Mouse (Mus musculus) stomach, embryonic 14.5 days (tissue): ENCODE measurements around the gene Tgif1. TPM values are rescaled to one million over a fixed set of nuclear protein-coding genes. Genes with fewer than 3 reads are reported as not detected.

Source experiments
- ATAC-seq: fragments of 200-750 bp; cut with Nextera tagmentation; 2 replicates; pipeline ENCODE4 v1.8.0; 2017; ENCODE audit warnings: low read depth, moderate TSS enrichment; ENCODE audit not compliant: insufficient number of reproducible peaks, insufficient read depth, low FRiP score
- H3K27ac ChIP-seq: fragments of 300-500 bp; sonication (generic); 2 replicates; pipeline ENCODE4 v1.5.1; 2014; ENCODE audit warnings: mild to moderate bottlenecking, low read length, moderate library complexity, mixed read lengths
- H3K27me3 ChIP-seq: fragments of 300-500 bp; sonication (generic); 2 replicates; pipeline ENCODE4 v1.6.1; 2014; ENCODE audit warnings: low read length, control low read depth, mixed read lengths; ENCODE audit not compliant: control insufficient read depth, insufficient read depth
- H3K36me3 ChIP-seq: fragments of 300-500 bp; sonication (generic); 2 replicates; pipeline ENCODE4 v1.6.1; 2014; ENCODE audit warnings: mild to moderate bottlenecking, control low read depth, low read length, moderate library complexity, mixed read lengths; ENCODE audit not compliant: control insufficient read depth, insufficient read depth
- H3K4me1 ChIP-seq: fragments of 300-500 bp; sonication (generic); 2 replicates; pipeline ENCODE4 v1.6.1; 2014; ENCODE audit warnings: low read length, control low read depth, mixed read lengths; ENCODE audit not compliant: control insufficient read depth, insufficient read depth
- H3K4me2 ChIP-seq: fragments of 300-500 bp; sonication (generic); replicated peaks from 2 replicates; pipeline ENCODE4 v1.6.1; 2014; ENCODE audit warnings: low read depth, low read length, control low read depth
- H3K4me3 ChIP-seq: fragments of 300-500 bp; sonication (generic); 2 replicates; pipeline ENCODE4 v1.5.1; 2014; ENCODE audit warnings: low read depth, low read length, control low read depth
- H3K9ac ChIP-seq: fragments of 300-500 bp; sonication (generic); replicated peaks from 2 replicates; pipeline ENCODE4 v1.6.1; 2014; ENCODE audit warnings: low read depth, mild to moderate bottlenecking, control low read depth, low read length, moderate library complexity, mixed read lengths
- H3K9me3 ChIP-seq: fragments of 300-500 bp; sonication (generic); 2 replicates; pipeline ENCODE4 v1.6.1; 2016; ENCODE audit warnings: low read depth, low read length, control low read depth; ENCODE audit not compliant: control insufficient read depth
- WGBS: fragments of 180-500 bp; shearing (Covaris S2); extraction: QIAGEN DNeasy Blood & Tissue Kit; methylation state at CpG from one replicate; pipeline ENCODE4 v1.1.7; 2014; 5-methylcytosine and 5-hydroxymethylcytosine counted together
- polyA plus RNA-seq: library from polyadenylated mRNA; unstranded; fragments of >200 nt; fragmentation: Nextera tagmentation; extraction: Ambion mirVana; gene quantifications from 2 replicates; pipeline ENCODE4 v1.2.1, GENCODE M21; 2014

The Tgif1 gene
- polyA plus RNA-seq, 1 experiment from 2014 or later: 65.0 TPM

GRCm38 (mm10) chr17:70887848-70888247, 34.5 kb upstream of the Tgif1 start:
- H3K9me3 ChIP-seq: no peaks in the 10 kb centered on the region
- no peaks in the 10 kb centered on the region for H3K27me3 ChIP-seq
- no peak overlapping the region for H3K4me2 ChIP-seq
- ATAC-seq: 0 out of 2 replicates have a peak, but pooled peaks have one; percentile 10
- no peak overlapping the region for H3K9ac ChIP-seq
- no peak overlapping the region for H3K4me3 ChIP-seq
- H3K27ac ChIP-seq: no peak overlapping the region
- no peaks in the 10 kb centered on the region for H3K36me3 ChIP-seq
- 90% methylated on average over 9 of the region's 9 CpGs for WGBS
- no peaks in the 10 kb centered on the region for H3K4me1 ChIP-seq

- no peak overlapping the region for H3K4me3 ChIP-seq
- H3K4me2 ChIP-seq: no peak overlapping the region
- H3K4me1 ChIP-seq: no peaks in the 10 kb centered on the region
- H3K27me3 ChIP-seq: no peaks in the 10 kb centered on the region
- no peaks in the 10 kb centered on the region for H3K36me3 ChIP-seq
- no peak overlapping the region for H3K9ac ChIP-seq
- no peak overlapping the region for H3K27ac ChIP-seq
- 80% methylated on average over 16 of the region's 16 CpGs for WGBS
- no peaks in the 10 kb centered on the region for H3K9me3 ChIP-seq
- no peak for ATAC-seq
Measured at GRCm38 (mm10) chr17:70886641-70887391, 33.5 kb upstream of the Tgif1 start.

- H3K4me1 ChIP-seq: no peaks in the 10 kb centered on the region
- 80% methylated on average over 5 of the region's 5 CpGs for WGBS
- ATAC-seq: no peak
- no peak overlapping the region for H3K27ac ChIP-seq
- no peak overlapping the region for H3K4me3 ChIP-seq
- H3K4me2 ChIP-seq: no peak overlapping the region
- H3K9ac ChIP-seq: no peak overlapping the region
- no peaks in the 10 kb centered on the region for H3K9me3 ChIP-seq
- no peaks in the 10 kb centered on the region for H3K27me3 ChIP-seq
- no peaks in the 10 kb centered on the region for H3K36me3 ChIP-seq
Measured at GRCm38 (mm10) chr17:70885868-70886267, 32.5 kb upstream of the Tgif1 start.

DNA sequence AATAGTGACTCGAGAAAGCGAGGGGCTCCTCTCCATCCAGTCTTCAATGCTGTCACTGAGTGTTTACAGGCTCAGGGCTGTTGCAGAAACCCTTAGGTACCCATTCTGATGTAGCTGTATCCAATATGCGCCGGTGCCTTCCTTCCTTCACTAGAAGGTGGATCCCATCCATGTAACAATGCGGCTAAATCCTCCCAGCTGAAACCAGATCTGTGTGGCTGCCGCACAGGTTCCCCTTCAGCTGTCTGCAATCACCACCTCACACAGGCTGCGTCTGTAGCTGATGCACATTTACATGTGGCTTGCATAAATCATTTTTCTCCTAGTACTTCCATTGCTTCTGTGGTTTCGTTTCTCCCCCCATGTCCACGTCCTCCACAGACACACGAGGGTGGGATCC, 28.6 kb upstream of the Tgif1 start:
- H3K4me3 ChIP-seq: no peak overlapping the region
- H3K9ac ChIP-seq: no peak overlapping the region
- no peak for ATAC-seq
- no peaks in the 10 kb centered on the region for H3K4me1 ChIP-seq
- H3K9me3 ChIP-seq: no peaks in the 10 kb centered on the region
- no peak overlapping the region for H3K4me2 ChIP-seq
- no peaks in the 10 kb centered on the region for H3K36me3 ChIP-seq
- 82% methylated on average over 10 of the region's 10 CpGs for WGBS
- H3K27ac ChIP-seq: no peak overlapping the region
- no peaks in the 10 kb centered on the region for H3K27me3 ChIP-seq

DNA sequence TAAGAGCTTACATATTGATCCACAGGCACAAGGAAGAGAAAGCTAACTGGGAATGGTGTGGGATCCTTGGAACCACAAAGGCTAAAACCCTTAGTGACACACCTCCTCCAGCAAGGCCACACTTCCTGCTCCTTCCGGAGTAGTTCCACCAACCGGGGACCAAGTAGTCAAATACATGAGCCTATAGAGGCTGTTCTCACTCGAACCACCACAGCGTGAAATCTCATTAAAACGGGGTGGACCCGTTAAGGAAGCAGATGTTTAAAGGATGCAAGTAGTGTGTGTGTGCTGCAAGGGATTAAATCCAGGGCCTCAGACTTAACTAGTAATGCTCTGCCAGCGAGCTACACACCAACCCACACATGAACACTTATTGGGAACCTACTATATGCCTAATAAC, 27.8 kb upstream of the Tgif1 start:
- no peak overlapping the region for H3K4me2 ChIP-seq
- no peaks in the 10 kb centered on the region for H3K4me1 ChIP-seq
- H3K9me3 ChIP-seq: no peaks in the 10 kb centered on the region
- no peaks in the 10 kb centered on the region for H3K27me3 ChIP-seq
- H3K36me3 ChIP-seq: no peaks in the 10 kb centered on the region
- 71% methylated on average over 7 of the region's 7 CpGs for WGBS
- H3K9ac ChIP-seq: no peak overlapping the region
- no peak for ATAC-seq
- H3K4me3 ChIP-seq: no peak overlapping the region
- no peak overlapping the region for H3K27ac ChIP-seq

DNA sequence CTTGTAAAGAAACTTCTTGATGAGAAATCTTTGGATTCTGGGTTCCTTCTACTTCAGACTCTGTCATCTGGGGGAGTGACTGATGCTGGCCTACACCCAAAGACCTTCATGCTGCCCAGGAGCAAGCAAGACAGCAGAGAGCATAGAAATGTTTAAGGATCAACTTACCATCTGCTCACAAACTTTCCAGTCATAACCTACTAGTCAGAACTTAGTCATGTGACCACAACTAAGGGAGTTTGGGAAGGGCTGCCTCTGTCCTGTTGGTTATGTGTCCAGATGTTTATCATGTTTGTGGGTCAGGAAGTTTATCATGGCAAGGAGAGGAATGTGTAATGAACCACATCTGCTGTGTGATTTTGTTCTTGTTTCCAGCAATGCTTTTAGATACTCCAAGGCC, 24.9 kb upstream of the Tgif1 start:
- no peak overlapping the region for H3K9ac ChIP-seq
- no peak overlapping the region for H3K4me3 ChIP-seq
- no peak overlapping the region for H3K27ac ChIP-seq
- no peak overlapping the region for H3K4me2 ChIP-seq
- no peaks in the 10 kb centered on the region for H3K9me3 ChIP-seq
- no peak for ATAC-seq
- no peaks in the 10 kb centered on the region for H3K36me3 ChIP-seq
- no peaks in the 10 kb centered on the region for H3K4me1 ChIP-seq
- no peaks in the 10 kb centered on the region for H3K27me3 ChIP-seq

DNA sequence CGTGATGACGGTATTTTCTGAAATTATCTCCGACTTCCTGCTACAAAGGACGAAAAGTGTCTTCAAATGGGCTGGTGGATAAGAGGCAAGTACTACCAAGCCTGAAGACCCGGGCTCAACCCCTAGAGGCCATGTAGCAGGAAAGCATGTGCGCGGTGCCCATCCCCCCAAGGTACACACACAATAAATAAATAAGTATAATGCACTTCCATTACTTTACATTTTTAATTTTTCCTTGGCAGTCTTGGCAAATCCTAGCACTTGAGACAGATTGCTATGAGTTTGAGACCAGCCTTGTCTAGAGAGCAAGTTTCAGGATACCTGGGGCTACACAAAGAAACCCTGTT, 20.4 kb upstream of the Tgif1 start:
- Histone ChIP-seq H3K4me1 (0 out of 2 replicates have a peak, but pooled peaks cover 4% of the 10 kb centered on the region), H3K27ac (no peak overlapping the region), H3K27me3 (no peaks in the 10 kb centered on the region), H3K36me3 (no peaks in the 10 kb centered on the region), H3K4me3 (no peak overlapping the region), H3K9me3 (no peaks in the 10 kb centered on the region), H3K4me2 (peak overlapping the region; percentile 33), H3K9ac (no peak overlapping the region)
- peak; percentile 30; the same call in 1 of the 2 replicates for ATAC-seq
- 56% methylated on average over 7 of the region's 7 CpGs for WGBS

DNA sequence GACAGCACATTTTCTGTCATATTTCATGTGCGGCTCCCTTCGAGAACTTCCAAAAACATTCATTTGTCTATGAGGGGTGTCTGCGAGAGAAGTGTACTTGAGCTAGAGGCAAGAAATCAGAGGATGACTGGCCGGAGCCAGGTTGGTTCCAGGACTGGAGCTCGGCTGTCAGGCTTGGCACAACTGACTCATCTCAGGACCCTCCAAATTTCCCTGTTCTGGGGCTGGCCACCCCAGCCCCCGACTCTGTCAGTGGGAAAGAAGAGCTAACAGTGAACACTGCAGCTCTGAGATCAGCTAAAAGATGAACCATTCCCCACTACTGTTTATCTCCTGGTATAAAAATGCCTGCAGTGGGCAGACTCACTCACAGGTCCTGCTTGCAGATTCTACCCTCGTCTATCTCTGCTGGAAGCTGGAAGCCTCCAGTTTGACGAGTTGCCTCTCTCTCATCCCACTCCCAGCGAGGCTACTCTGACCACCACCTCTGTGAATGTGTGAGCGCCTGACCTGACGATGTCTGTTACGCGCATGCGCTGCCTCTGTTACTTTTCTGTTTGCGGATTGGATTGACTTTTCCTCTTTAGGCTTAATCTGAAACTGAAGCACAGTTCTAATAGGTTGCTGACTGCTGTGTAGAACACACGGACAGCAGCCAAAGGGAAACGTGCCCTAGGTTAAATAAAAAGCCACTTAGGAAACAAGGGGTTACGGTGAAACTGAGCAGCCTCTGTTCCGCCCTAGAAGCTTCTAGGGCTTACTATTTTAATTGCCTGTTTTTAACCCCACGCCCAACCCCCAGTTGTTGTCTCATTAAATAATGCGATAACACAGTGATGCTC, 19.8 kb upstream of the Tgif1 start:
- H3K27me3 ChIP-seq: no peaks in the 10 kb centered on the region
- peak; percentile 50; the same call in 1 of the 2 replicates for ATAC-seq

More for the DNA sequence above, 19.8 kb upstream of the Tgif1 start:
- H3K4me1 ChIP-seq: 0 out of 2 replicates have a peak, but pooled peaks cover 4% of the 10 kb centered on the region
- H3K27ac ChIP-seq: no peak overlapping the region
- peak overlapping the region; percentile 33 for H3K4me2 ChIP-seq
- no peak overlapping the region for H3K4me3 ChIP-seq
- 32% methylated on average over 21 of the region's 21 CpGs for WGBS
- no peak overlapping the region for H3K9ac ChIP-seq
- no peaks in the 10 kb centered on the region for H3K9me3 ChIP-seq
- no peaks in the 10 kb centered on the region for H3K36me3 ChIP-seq
